Mouse (Mus musculus) kidney, postnatal 0 days (tissue): ENCODE measurements around the gene Pigl. TPM values are rescaled to one million over a fixed set of nuclear protein-coding genes. Genes with fewer than 3 reads are reported as not detected.

ENCODE experiments used
- ATAC-seq: fragments of 200-750 bp; cut with Nextera tagmentation; replicated peaks from 2 replicates; pipeline ENCODE4 v1.8.0; 2017; ENCODE audit warnings: low read depth, moderate number of reproducible peaks, moderate TSS enrichment, moderate library complexity; ENCODE audit not compliant: low FRiP score
- DNase-seq: peaks from one replicate; pipeline ENCODE4 v3.0.0-alpha.2; 2016; ENCODE audit warnings: low spot score
- H3K27ac ChIP-seq: fragments of 300-500 bp; sonication (generic); 2 replicates; pipeline ENCODE4 v1.5.1; 2014; ENCODE audit warnings: mild to moderate bottlenecking
- H3K27me3 ChIP-seq: fragments of 300-500 bp; sonication (generic); 2 replicates; pipeline ENCODE4 v1.6.1; 2014; ENCODE audit warnings: low read length, mixed read lengths; ENCODE audit not compliant: insufficient read depth
- H3K36me3 ChIP-seq: fragments of 300-500 bp; sonication (generic); 2 replicates; pipeline ENCODE4 v1.6.1; 2014; ENCODE audit warnings: low read length, mixed read lengths; ENCODE audit not compliant: insufficient read depth
- H3K4me1 ChIP-seq: fragments of 300-500 bp; sonication (generic); replicated peaks from 2 replicates; pipeline ENCODE4 v1.6.1; 2014; ENCODE audit warnings: antibody characterized with exemption, low read length, mixed read lengths; ENCODE audit not compliant: insufficient read depth
- H3K4me2 ChIP-seq: fragments of 300-500 bp; sonication (generic); 2 replicates; pipeline ENCODE4 v1.6.1; 2014; ENCODE audit warnings: mild to moderate bottlenecking, low read length, moderate library complexity, mixed read lengths
- H3K4me3 ChIP-seq: fragments of 300-500 bp; sonication (generic); replicated peaks from 2 replicates; pipeline ENCODE4 v1.5.1; 2014; ENCODE audit warnings: low read depth, low read length
- H3K9ac ChIP-seq: fragments of 300-500 bp; sonication (generic); 2 replicates; pipeline ENCODE4 v1.6.1; 2014; ENCODE audit warnings: low read depth, low read length
- H3K9me3 ChIP-seq: fragments of 300-500 bp; sonication (generic); replicated peaks from 2 replicates; pipeline ENCODE4 v1.6.1; 2016; ENCODE audit warnings: low read length, inconsistent platforms, mixed read lengths
- CTCF ChIP-seq: IDR thresholded peaks from 2 replicates; pipeline ENCODE4 v1.5.1; 2016; ENCODE audit warnings: antibody characterized with exemption, low read depth, mild to moderate bottlenecking, moderate library complexity
- WGBS: fragments of 180-500 bp; shearing (Covaris S2); extraction: QIAGEN DNeasy Blood & Tissue Kit; methylation state at CpG from one replicate; pipeline ENCODE4 v1.1.7; 2014; 5-methylcytosine and 5-hydroxymethylcytosine counted together
- polyA plus RNA-seq: library from polyadenylated mRNA; unstranded; fragments of >200 nt; fragmentation: Nextera tagmentation; extraction: Ambion mirVana; gene quantifications from 2 replicates; pipeline ENCODE4 v1.2.1, GENCODE M21; 2015

Gene Pigl
- polyA plus RNA-seq, 1 experiment from 2014 or later, result 8.3 TPM

- Histone ChIP-seq H3K4me1 (no peaks in the 10 kb centered on the region), H3K9me3 (no peaks in the 10 kb centered on the region), H3K27me3 (no peaks in the 10 kb centered on the region), H3K4me2 (no peak overlapping the region), H3K27ac (no peak overlapping the region), H3K36me3 (no peaks in the 10 kb centered on the region), H3K4me3 (no peak overlapping the region), H3K9ac (no peak overlapping the region)
- ATAC-seq, result no peak
- 47% methylated on average over 3 of the region's 3 CpGs for WGBS
- TF ChIP-seq CTCF, result no peak
- DNase-seq, result no peak
Measured at GRCm38 (mm10) chr11:62509571-62509970, 51.3 kb downstream of the Pigl start.

GRCm38 (mm10) chr11:62510956-62511355, 52.7 kb downstream of the Pigl start:
- H3K27ac ChIP-seq, result no peak overlapping the region
- 85% methylated on average over 5 of the region's 5 CpGs for WGBS
- TF ChIP-seq CTCF, result no peak
- no peaks in the 10 kb centered on the region for H3K27me3 ChIP-seq
- no peaks in the 10 kb centered on the region for H3K36me3 ChIP-seq
- H3K9ac ChIP-seq, result no peak overlapping the region
- H3K4me1 ChIP-seq, result no peaks in the 10 kb centered on the region
- no peak for ATAC-seq
- no peak overlapping the region for H3K4me3 ChIP-seq
- H3K4me2 ChIP-seq, result no peak overlapping the region
- H3K9me3 ChIP-seq, result no peaks in the 10 kb centered on the region
- no peak for DNase-seq

GRCm38 (mm10) chr11:62511444-62512202, 53.4 kb downstream of the Pigl start:
- WGBS, result 90% methylated on average over 13 of the region's 13 CpGs

GRCm38 (mm10) chr11:62512529-62513080, 54.3 kb downstream of the Pigl start:
- no peak overlapping the region for H3K4me3 ChIP-seq
- no peak for DNase-seq
- WGBS, result 84% methylated on average over 8 of the region's 8 CpGs
- TF ChIP-seq CTCF, result no peak
- no peaks in the 10 kb centered on the region for H3K9me3 ChIP-seq
- no peaks in the 10 kb centered on the region for H3K27me3 ChIP-seq
- H3K9ac ChIP-seq, result no peak overlapping the region
- no peak overlapping the region for H3K4me2 ChIP-seq
- ATAC-seq, result no peak
- no peaks in the 10 kb centered on the region for H3K4me1 ChIP-seq
- no peaks in the 10 kb centered on the region for H3K36me3 ChIP-seq
- H3K27ac ChIP-seq, result no peak overlapping the region

More at GRCm38 (mm10) chr11:62511444-62512202, 53.4 kb downstream of the Pigl start:
- ATAC-seq (no peak), DNase-seq (no peak)
- no peak overlapping the region for H3K9ac ChIP-seq
- H3K9me3 ChIP-seq, result no peaks in the 10 kb centered on the region
- H3K4me1 ChIP-seq, result no peaks in the 10 kb centered on the region
- H3K4me3 ChIP-seq, result no peak overlapping the region
- H3K27me3 ChIP-seq, result no peaks in the 10 kb centered on the region
- no peaks in the 10 kb centered on the region for H3K36me3 ChIP-seq
- no peak for TF ChIP-seq CTCF
- H3K27ac ChIP-seq, result no peak overlapping the region
- H3K4me2 ChIP-seq, result no peak overlapping the region

GRCm38 (mm10) chr11:62513311-62513710, 55.1 kb downstream of the Pigl start:
- TF ChIP-seq CTCF, result no peak
- DNase-seq (no peak), ATAC-seq (no peak)
- Histone ChIP-seq H3K27me3 (no peaks in the 10 kb centered on the region), H3K9ac (no peak overlapping the region), H3K4me1 (no peaks in the 10 kb centered on the region), H3K27ac (no peak overlapping the region), H3K4me3 (no peak overlapping the region), H3K36me3 (no peaks in the 10 kb centered on the region), H3K4me2 (no peak overlapping the region), H3K9me3 (no peaks in the 10 kb centered on the region)
- WGBS, result 75% methylated on average over 6 of the region's 6 CpGs

- ATAC-seq (peak; percentile 84), DNase-seq (peak; percentile 83)
- no peak overlapping the region for H3K27ac ChIP-seq
- H3K4me2 ChIP-seq, result no peak overlapping the region
- no peaks in the 10 kb centered on the region for H3K4me1 ChIP-seq
- no peak for TF ChIP-seq CTCF
- no peaks in the 10 kb centered on the region for H3K27me3 ChIP-seq
- H3K36me3 ChIP-seq, result no peaks in the 10 kb centered on the region
- WGBS, result 29% methylated on average over 2 of the region's 2 CpGs
- no peak overlapping the region for H3K4me3 ChIP-seq
- H3K9ac ChIP-seq, result no peak overlapping the region
- no peaks in the 10 kb centered on the region for H3K9me3 ChIP-seq
Measured at GRCm38 (mm10) chr11:62518991-62519390, 60.7 kb downstream of the Pigl start.
